Mouse (Mus musculus) heart, adult 8-10 months (tissue): ENCODE results near the gene Cdh10. TPM values are rescaled to one million over a fixed set of nuclear protein-coding genes. Genes with fewer than 3 reads are reported as not detected.

ENCODE experiments used
- DNase-seq: peaks from one replicate; pipeline ENCODE4 v3.0.0; 2022; ENCODE audit warnings: low spot score
- total RNA-seq, 4 experiments: library from RNA; stranded (reverse); gene quantifications; 2 replicates each; pipeline ENCODE4 v1.2.4; 2022

The Cdh10 gene
- under 1 TPM in 1 of 4 experiments, not detected in 3; 0.08 TPM for total RNA-seq

DNA sequence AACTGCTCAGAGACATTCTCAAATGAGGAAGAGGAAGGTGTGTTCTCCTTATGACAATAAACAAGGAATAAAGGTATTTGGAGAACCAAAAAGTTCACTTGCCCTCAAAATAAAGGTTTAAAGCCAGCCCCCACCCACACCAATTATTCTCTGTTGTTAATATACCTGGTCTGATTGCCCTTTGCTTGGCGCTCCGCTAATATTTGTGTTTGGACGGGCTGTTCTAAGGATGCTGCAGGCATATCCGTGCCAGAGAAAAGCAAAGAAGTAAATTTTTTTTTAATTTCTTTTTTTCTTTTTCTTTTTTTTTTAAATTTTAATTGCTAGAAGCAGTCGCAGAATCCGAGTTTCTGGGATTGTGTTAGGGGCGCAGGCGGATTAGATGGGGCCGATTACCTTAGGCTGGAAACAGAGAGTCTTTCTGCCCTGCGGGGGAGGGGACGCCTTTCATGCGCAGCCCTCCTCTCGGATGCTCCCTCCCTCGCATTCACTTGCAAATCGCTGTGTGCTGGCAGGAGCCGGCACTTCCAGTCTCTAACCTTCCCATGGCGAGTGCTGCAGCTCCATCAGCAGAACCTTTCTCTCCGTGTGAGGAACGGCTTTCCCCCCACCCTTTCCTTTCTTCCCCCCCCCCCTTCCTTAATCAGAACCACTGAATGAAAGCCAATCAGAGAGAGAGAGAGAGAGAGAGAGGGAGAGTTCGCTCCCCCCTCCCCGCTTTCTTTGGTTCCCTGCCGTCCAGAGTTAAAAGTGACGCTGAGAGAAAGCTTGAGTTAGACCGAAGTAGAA lies at the start of gene Cdh10:
TSS of gene Cdh10 (plus strand) at position 763 of the 789 bp plus-strand sequence.
- no peak for DNase-seq

DNA sequence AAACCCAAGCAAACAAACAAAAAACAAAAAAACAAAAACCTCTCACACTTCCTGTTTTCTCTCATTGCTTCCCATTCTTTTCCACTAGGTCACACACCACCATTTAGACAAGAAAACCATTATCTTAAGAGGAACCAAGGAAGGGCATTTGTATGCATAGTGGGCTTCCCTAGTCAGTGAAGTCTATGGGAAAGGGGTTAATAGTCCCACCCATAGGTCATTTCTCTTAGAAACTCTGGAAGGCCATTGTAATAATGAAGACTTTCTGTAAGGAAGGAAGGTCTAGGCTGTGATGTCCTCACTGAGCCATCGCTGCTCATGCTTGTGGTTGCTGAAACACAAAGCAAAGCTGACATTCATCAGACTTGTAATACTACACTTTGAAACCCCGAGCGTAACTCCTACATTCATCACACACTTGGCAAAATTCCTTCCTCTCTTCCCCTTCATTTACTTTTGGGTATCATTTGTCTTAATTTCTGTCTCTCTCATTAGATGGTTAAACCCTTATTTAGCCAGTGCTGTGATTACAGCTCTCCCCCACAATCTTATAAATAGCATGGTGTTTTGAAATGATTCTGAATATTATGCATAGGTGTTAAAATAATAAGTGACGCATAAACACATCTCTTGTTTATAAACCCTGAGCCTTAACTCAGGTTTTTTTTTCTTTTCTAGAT lies 9.5 kb upstream of the Cdh10 start:
- DNase-seq = no peak

DNA sequence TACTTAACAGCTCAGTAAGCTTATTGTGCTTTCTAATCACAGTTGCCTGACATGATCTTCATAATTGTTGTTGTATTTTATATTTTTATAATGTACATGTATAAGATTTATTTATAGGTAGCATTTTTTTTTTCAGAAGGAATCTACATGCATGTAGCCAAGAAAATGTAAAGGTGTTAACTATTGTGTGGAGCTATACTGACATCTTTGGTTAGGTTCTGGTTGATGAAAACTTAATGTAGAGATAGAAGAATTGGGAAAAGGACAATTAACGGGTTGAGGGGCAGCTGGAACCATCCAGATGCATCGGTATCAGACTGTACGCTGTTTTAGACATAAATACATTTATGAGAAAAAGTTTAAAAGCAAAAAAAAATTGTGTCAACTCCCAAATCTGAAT lies 1.0 kb upstream of the Cdh10 start:
- DNase-seq = no peak

DNA sequence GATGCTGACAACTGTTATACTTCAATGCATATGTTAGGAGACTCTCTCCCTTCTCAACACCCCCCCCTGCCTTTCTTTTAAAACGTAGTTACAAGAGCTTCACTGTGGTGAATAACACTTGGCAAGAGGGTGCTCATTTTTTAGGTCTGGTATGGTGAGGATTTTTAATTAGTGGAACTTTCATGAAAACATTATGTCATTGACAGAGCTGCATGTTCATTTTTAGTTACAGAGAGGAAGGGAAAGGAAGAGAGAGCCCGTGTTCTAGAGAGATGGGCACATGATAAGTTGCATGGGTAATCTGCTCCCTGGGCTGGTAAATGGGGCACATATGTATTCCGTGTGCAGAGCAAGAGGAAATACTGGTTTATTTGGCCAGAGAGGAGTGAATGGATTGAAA lies 1.5 kb downstream of the Cdh10 start:
- no peak for DNase-seq

DNA sequence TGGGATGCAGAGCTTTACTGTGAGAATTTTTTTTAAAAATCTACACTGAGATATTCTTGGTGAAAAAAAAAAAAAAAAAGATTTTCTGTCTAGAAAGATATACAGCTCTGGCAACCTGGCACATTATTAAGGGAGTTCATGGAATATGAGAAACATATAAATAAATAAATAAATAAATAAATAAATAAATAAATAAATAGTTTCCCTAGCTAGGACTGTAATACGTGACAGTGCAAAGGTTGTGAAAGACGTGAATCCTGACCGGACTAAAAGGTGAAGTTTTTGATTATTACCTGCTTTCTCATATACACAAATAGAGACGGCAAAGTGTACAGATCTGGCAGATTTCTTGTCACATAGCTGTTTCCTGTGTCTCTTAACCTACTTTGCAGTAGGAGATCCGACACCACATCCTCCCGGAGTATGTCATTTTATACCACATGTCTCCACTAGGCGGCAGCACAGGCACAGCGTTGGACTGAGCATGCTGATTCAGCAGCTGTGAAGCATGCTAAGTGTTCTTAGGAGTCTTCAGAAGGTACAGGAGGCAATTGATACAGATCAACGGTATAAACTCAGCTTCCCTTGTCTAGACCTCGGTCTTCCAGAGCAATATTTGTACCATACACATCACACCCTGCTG lies 2.5 kb downstream of the Cdh10 start:
- peak; percentile 43 for DNase-seq

DNA sequence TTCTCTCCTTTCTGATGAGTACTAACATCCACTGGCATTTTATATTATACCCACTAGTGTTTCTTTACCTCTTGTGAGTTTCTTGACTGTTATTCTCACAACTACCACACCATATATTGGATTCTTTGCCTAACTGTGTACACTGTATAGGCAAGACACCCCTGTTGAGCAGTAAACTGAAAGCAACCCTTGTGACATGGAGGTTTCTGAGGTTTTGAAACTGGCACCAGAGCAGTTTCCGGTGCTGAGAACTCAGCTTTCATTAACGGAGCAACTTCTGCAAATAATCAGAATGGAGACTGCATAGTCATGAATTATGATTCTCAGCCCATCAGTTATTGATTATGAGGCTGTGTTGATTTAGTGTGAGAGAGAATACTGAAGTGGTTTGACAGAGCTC lies 4.7 kb downstream of the Cdh10 start:
- DNase-seq = no peak

DNA sequence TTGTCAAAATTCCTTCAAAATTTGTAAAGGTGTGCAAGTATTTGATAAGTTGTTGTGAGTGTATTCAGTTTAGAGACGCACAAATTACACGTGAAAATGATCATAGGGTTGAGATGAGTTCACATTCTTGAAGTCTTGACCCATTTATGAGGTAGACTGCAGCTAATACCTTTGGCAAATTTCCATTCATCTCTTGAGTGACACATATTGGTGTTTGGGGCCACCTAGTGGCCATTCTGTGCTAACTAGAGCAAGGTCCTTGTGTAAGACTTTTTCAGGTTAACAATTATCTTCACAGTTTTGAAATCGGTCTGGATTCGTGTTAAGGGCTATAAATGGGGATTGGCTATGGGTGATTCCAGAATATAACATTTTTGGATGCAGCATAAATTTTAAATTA lies 13.5 kb downstream of the Cdh10 start:
- no peak for DNase-seq

DNA sequence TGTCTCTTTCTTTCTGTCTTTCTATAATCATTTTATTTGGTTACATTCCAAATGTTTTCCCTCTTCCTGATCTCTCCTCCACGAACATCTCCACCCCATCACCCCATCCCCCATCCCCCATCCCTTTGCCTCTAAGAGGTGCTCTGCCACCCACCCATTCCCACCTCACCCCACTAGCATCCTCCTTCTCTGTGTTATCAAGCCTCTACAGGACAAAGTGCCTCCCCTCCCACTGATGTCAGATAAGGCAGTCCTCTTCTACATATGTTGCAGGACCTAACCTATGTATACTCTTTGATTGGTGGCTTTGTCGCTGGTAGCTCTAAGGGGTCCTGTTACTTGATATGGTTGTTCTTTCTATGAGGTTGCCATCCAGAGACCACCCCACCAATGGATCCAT lies 23.0 kb downstream of the Cdh10 start:
- DNase-seq = no peak

DNA sequence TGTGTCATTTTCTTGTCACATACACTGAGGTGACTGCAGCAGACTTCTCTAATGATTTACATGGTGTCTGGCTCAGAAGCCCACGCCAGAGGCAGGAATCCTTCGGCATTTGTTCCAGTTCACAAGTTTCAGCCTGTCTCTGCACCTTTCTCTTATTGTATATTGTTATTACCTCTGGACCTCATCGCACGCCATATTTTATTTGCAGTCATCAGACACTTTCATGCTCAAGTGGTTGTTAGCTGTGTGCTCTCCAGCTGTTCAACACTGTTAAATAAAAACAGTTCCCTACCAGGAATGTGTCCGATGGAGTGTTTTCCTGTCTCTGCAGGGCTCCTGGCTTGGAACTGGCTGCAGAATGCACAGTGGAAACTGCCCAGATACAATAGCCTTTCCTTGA lies 26.1 kb downstream of the Cdh10 start:
- DNase-seq = no peak

DNA sequence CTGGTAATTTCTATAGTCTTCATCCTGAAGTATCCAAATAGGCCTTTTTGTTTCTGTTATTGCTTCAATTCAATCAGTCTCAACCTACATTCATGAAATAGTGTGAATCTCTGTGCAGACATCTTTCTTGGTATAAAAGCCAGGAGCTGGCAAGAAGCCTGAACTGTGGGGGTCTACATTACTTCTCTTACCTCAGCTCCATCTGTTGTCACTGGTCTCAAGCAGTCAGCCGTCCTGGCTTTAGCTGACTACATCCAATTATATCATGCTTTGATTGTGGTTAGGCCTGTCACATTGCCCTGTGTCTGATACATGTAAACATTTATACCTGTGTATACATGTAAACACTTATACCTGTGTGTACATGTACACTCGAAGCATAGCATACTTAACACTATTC lies 31.8 kb downstream of the Cdh10 start:
- no peak for DNase-seq

DNA sequence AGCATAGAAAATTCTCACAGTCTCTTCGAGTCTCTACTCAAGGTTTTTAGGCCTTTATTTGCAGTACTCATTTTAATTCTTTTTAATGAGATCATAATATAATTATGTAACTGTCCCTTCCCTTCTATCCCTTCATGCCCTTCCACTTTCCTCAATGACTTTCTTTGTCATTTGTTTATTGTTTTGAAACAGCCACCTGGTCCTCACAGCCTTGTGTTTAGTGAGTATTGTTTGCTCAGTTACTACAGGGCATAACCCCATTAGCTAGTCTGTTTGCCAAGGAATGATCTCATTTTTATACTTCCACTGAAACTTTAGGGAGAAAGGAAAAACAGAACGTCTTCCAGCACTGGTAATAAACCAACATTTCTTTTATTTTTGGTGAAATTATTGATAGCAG lies 39.4 kb downstream of the Cdh10 start:
- no peak for DNase-seq

DNA sequence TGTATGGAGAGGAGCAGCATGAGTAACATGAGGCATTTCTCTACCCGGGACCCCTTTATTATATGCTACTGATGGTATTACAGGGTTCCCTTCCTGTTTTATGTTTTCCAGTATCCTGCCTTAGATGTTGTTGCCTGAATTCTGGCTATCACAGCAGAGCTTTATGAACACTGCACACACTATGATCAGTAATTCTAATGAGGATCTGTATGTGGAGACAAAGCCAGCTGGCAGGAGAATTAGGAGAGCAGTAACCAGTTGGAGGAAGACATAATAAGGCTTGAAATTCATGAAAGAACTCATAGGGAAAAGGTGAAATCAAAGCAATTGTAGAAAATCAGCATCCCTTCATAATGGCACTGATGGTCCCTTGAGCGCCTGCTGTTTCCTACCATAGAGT lies 51.1 kb downstream of the Cdh10 start:
- DNase-seq = no peak

DNA sequence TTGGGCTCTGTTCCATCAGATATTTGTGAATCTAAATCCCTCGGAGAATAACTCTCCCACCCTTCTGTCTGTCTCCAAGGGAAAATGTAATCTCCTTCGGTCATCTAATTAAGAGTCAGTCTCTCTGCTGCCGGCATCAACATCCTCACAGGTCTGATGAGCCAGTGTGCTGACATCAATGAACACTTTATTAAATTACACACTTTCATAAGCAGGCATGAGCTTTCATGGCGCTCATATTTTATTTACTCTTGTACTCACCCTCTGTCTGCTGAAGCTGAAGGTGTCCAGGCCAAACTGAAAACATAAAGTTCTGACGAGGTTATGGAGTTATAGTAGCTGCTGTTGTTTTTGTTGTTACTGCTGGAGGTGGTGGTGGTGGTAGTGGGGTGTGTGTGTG lies 62.7 kb downstream of the Cdh10 start:
- no peak for DNase-seq

DNA sequence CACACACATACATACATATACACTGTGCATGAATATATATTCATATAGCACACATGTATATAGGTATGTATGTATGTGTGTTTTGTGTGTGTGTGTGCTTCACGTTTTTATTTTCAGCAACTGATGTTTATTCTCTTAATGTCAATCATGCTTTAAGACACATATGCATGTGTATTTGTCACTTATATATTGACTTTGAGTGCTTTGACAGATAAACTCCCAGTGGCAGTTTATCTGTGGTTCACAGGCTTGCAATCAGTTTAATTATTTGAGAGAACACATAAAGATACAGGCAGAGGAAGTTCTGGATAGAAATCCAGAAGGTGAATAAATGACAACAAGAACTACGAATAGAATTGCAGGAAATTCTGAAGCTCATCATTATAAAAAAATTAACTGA lies 67.9 kb downstream of the Cdh10 start:
- no peak for DNase-seq

DNA sequence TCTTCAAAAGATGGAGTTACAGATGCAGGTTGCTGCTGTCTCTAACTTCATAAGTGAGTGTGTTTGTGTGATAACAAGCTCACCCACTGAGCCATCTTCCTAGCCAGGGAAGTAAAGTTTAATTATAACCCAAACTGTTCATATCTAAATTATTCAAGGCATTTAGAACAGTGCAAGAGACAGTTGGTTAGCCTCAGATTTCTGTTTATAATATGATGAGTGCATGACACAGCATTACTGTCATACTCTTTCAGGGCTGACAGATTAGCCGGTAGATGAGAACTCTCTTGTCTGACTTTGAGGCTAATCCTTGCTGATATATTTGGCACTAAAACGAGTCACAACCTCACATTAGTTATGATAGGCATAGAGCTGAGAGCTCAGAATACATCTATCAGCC lies 70.2 kb downstream of the Cdh10 start:
- no peak for DNase-seq

DNA sequence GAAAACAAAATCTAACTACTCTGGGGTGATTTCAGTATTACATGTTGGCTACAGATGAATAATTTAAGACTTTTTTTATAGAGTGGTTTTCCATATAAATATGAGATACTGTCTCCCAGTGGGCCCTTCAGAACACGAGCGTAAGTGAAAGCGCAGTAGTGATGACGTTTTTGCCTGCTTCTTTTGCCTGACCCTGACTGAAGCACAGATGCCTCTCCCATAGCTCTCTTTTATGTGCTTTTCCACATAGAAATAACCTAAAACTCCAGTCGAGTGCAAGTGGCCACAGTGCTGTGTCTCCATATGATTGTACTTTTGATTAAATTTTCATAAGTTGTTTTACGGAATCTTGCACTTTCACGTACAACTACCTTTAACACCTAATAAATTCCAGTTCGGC lies 71.6 kb downstream of the Cdh10 start:
- DNase-seq = no peak

DNA sequence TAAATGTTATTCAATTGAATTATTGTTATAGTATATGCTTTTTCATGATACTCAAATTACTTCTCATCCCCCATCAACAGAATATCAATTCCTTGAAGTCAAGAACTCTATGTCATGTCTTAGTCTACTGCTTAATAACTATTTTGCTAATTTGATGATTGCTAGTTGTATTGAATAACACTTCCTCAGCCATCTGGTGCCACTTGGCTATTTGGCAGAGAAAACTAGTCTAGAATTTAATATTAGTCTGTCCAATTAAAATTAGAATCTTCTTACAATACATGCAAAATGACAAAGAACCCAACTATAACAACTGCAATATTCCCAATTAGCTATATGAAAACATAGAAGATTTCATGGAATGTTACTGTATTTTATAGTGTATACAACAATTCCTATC lies 82.0 kb downstream of the Cdh10 start:
- DNase-seq = no peak

DNA sequence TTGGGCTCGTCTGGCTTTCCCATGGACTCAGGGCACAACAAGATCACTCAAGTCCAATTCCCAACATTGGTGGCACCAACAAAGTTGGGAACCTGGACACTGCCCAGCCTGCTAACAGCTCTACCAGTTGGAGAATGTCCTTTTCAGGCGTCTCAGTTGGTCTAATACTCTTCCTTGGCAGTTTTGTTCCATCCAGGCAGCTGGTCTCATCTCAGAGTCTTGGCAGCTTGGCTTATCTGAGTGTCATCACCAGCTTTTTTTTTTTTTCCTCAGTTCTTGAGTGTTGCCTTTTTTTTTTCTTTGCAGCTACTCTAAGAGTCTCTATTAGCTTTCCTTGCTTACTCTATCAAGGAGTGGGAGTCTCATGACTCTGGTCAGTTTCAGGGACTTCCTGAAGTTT lies 85.4 kb downstream of the Cdh10 start:
- no peak for DNase-seq

DNA sequence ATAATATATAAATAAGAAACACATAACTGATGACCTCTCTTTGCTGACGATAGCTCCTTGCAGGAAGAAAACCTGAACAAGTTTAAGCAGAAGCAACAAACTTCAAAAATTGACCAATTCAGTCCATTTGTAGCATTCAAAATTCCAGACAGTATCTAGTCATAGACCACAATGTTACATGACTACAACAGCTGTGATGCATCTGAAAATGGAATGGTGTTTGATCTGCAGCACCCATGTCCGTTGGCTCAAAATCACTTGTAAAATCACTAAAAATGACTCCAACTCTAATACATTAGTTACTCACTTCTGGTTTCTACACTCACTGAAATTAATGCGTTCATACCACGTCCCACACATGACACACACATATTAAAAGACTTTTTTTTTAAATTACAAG lies 91.9 kb downstream of the Cdh10 start:
- no peak for DNase-seq

DNA sequence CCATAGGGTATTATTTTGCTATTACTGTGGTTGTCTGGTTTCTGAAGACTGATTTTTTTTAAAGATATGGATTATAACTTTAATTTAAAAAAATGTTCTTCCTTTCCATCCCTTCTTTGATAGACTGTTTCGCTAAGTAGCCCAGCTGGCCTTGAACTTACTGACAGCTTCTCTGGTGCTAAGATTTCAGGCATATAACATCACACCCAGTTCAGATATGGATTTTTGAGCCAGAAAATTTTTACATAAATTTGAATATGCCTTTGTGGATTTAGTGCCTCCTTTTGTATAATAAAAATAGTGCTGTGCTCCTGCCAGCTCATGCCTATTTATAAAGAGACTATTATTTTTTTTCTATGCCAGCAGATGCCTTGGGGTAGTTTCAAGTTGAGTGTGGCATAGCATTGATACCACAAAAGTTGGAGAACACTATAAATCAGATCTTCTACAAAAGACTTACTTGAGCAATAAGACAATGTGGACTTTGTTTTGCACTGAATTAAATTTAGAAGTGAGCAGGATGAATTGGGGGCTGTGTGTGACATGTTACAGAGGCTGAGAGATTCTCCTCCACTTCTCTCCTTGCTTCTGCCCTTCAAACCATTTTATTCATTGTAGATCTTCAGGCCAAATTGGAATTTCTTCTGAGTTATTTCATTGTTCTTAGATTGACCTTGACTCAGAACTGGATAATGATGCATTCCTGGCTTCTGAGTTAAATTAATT lies 106.8 kb downstream of the Cdh10 start:
- DNase-seq = no peak

DNA sequence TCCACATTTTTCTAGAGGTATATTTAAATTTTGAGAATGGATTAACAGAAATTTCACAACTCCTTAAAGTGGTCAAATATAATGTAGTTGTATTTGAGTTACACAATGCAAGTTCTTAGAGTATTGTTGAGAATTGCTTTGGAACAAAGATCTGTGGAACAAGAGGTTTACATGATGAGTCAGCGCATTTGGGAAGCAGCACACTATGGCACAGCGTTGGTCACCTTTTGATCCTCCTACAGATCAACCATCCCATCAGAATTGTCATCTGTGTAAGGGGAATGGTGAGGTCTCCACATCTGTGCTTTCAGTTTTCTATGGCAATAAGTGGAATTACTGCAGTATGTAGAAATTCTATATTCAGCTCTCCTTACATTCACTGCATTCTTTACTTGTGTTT lies 108.2 kb downstream of the Cdh10 start:
- DNase-seq = no peak

DNA sequence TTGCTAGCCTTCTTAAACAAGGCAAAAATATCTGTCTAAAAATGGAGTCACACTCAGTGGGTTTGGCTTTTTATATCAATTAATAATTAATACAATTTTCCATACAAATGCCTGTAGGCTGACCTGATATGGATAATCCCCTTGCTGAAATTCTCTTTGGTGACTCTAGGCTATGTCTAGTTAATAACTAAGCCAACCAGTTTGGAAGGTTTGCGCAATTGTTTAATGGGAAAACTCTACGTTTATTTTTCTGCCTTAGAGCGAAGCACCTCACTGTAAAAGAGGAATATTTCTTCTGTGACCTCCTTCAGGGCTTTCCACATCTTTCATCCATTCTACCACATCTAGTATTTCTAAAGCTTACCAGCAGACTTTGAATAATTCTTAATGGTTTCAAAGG lies 133.5 kb downstream of the Cdh10 start:
- DNase-seq = no peak
